Mouse (Mus musculus): ENCODE measurements at regions not wholly inside any gene's neighbourhood (a gene's known extent, or its start where the extent isn't known, plus 50 kb on each side); places are given as distances from the start of the nearest gene placed in this dataset.

GRCm38 (mm10) chr15:74319407-74319806 is 316.7 kb downstream of the Mroh4 start:
- Histone ChIP-seq H3K4me3 (replicated peaks in 1 of 3; ENCODE audit: low read depth in 2 of 3, low read length in 2 of 3, poor library complexity in 1 of 3) (no peak overlapping the region), H3K27me3 (replicated peaks) (no peaks in the 10 kb centered on the region), H3K4me1 (ENCODE audit: control insufficient read depth in 1 of 2, insufficient read depth in 2 of 2) (no peaks in the 10 kb centered on the region), H3K79me2 (replicated peaks; ENCODE audit: control insufficient read depth, extremely low read depth, insufficient read depth, poor library complexity, severe bottlenecking) (no peaks in the 10 kb centered on the region), H3K9me3 (replicated peaks; ENCODE audit: low read length) (peaks cover 96% of the 10 kb centered on the region), H3K36me3 (replicated peaks in 1 of 2; ENCODE audit: control insufficient read depth in 1 of 2, insufficient read depth in 1 of 2, low read length in 1 of 2) (no peaks in the 10 kb centered on the region), H3K9ac (ENCODE audit: insufficient read depth, low read depth) (no peak overlapping the region), H3K4me2 (ENCODE audit: insufficient read depth, low read depth, poor library complexity, severe bottlenecking) (no peak overlapping the region), H3K27ac (ENCODE audit: insufficient read depth, low read depth) (no peak overlapping the region)
- dilution Hi-C loops (cut with MboI; ENCODE audit: extremely low pct_ligation_motif_present, extremely low pct_unique_long_range_greater_than_20kb, low sequenced_read_pairs) (no loop called here), in situ Hi-C loops (cut with MboI; ENCODE audit: low pct_ligation_motif_present, low pct_unique_long_range_greater_than_20kb, low sequenced_read_pairs) (no loop called here)
- no peak for DNase-seq (ENCODE audit: extremely low read depth)
- no peak for TF ChIP-seq ETS1 (conservative IDR thresholded peaks at IDR 0.05; ENCODE audit: low read depth, low read length)
- TF ChIP-seq ZNF384 (IDR thresholded peaks at IDR 0.05; ENCODE audit: low read depth, low read length) = no peak
- no peak for TF ChIP-seq RCOR1 (conservative IDR thresholded peaks at IDR 0.05; ENCODE audit: low read depth, low read length)
- no peak for TF ChIP-seq USF1 (IDR thresholded peaks at IDR 0.05; ENCODE audit: low read depth, low read length)
- no peak for TF ChIP-seq SIN3A (IDR thresholded peaks at IDR 0.05; ENCODE audit: low read length)
- TF ChIP-seq RAD21 (IDR thresholded peaks at IDR 0.05; ENCODE audit: low read depth, low read length) = no peak
- no peak for TF ChIP-seq MAX (IDR thresholded peaks at IDR 0.05; ENCODE audit: low read length)
- TF ChIP-seq TBP (conservative IDR thresholded peaks at IDR 0.05; ENCODE audit: low read depth, low read length) = no peak
- no peak for TF ChIP-seq JUND (conservative IDR thresholded peaks at IDR 0.05; ENCODE audit: low read depth, low read length)
- no peak for TF ChIP-seq HCFC1 (IDR thresholded peaks at IDR 0.05; ENCODE audit: low read depth, low read length)
- no peak for TF ChIP-seq BHLHE40 (IDR thresholded peaks at IDR 0.05; ENCODE audit: low read depth, low read length)
- no peak for TF ChIP-seq MXI1 (IDR thresholded peaks at IDR 0.05; ENCODE audit: low read depth, low read length)
- TF ChIP-seq POLR2AphosphoS2 (IDR thresholded peaks at IDR 0.05; ENCODE audit: low read depth, low read length) = no peak
- TF ChIP-seq E2F4 (IDR thresholded peaks at IDR 0.05; ENCODE audit: insufficient replicate concordance, low read depth, low read length) = no peak

DNA sequence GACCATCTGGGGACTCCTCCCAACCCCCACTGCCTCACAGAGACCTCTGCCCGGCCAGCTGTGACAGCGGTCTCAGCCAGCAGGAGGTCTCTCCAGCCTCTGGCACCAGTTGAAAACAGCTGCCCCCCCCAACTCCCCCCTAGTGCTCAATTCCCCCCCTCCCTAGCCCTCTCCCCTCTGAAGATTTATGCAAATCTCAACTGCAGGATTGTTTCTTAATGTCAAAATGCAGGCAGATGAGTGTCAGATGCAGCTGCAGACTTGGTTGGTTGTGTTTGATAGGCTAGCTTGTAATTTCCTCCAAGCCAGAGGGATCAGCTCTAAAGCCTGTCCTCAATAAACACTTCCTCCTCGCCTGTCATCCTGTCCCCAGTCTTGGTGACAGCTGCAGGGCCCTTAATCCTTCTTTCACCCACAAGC is 317.7 kb downstream of the Mroh4 start:
- Histone ChIP-seq H3K4me3 (replicated peaks in 1 of 3; ENCODE audit: low read depth in 2 of 3, low read length in 2 of 3, poor library complexity in 1 of 3) (no peak overlapping the region), H3K27ac (ENCODE audit: insufficient read depth, low read depth) (no peak overlapping the region), H3K27me3 (replicated peaks) (no peaks in the 10 kb centered on the region), H3K9ac (ENCODE audit: insufficient read depth, low read depth) (no peak overlapping the region), H3K79me2 (replicated peaks; ENCODE audit: control insufficient read depth, extremely low read depth, insufficient read depth, poor library complexity, severe bottlenecking) (no peaks in the 10 kb centered on the region), H3K36me3 (replicated peaks in 1 of 2; ENCODE audit: control insufficient read depth in 1 of 2, insufficient read depth in 1 of 2, low read length in 1 of 2) (no peaks in the 10 kb centered on the region), H3K4me2 (ENCODE audit: insufficient read depth, low read depth, poor library complexity, severe bottlenecking) (no peak overlapping the region), H3K9me3 (replicated peaks; ENCODE audit: low read length) (peaks cover 92% of the 10 kb centered on the region), H3K4me1 (ENCODE audit: control insufficient read depth in 1 of 2, insufficient read depth in 2 of 2) (no peaks in the 10 kb centered on the region)
- dilution Hi-C loops (cut with MboI; ENCODE audit: extremely low pct_ligation_motif_present, extremely low pct_unique_long_range_greater_than_20kb, low sequenced_read_pairs) (no loop called here), in situ Hi-C loops (cut with MboI; ENCODE audit: low pct_ligation_motif_present, low pct_unique_long_range_greater_than_20kb, low sequenced_read_pairs) (no loop called here)
- TF ChIP-seq MAFK (IDR thresholded peaks at IDR 0.05; ENCODE audit: insufficient replicate concordance, low read length) = no peak
- DNase-seq (ENCODE audit: extremely low read depth) = no peak

DNA sequence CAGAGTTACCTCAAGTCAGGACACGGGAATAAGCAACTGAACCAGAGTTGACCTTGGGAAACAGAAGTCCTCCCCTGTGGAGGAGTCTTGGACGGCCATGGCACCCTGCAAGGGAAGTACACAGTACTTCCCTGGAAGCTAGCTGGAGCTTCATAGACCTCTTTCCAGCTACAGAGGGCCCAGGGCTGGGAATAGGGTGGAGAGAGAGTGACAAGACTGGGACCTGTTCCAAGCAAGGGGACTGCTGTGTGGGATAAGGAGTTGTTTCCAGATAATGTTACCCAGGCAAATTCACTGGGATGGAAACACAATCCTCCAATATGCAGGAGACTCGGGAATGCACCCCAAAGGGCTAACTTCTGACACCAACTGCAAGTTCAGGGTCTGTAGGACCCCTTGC is 325.1 kb downstream of the Mroh4 start:
- H3K27me3 ChIP-seq (replicated peaks) = no peaks in the 10 kb centered on the region
- dilution Hi-C loops (cut with MboI; ENCODE audit: extremely low pct_ligation_motif_present, extremely low pct_unique_long_range_greater_than_20kb, low sequenced_read_pairs) = no loop called here
- no peak overlapping the region for H3K9ac ChIP-seq (ENCODE audit: insufficient read depth, low read depth)
- no peaks in the 10 kb centered on the region for H3K79me2 ChIP-seq (replicated peaks; ENCODE audit: control insufficient read depth, extremely low read depth, insufficient read depth, poor library complexity, severe bottlenecking)
- in situ Hi-C loops (cut with MboI; ENCODE audit: low pct_ligation_motif_present, low pct_unique_long_range_greater_than_20kb, low sequenced_read_pairs) = no loop called here
- no peaks in the 10 kb centered on the region for H3K36me3 ChIP-seq (replicated peaks in 1 of 2; ENCODE audit: control insufficient read depth in 1 of 2, insufficient read depth in 1 of 2, low read length in 1 of 2)
- TF ChIP-seq MAZ (IDR thresholded peaks at IDR 0.05; ENCODE audit: low read depth, low read length) (no peak), RCOR1 (conservative IDR thresholded peaks at IDR 0.05; ENCODE audit: low read depth, low read length) (no peak), POLR2A (IDR thresholded peaks at IDR 0.05; ENCODE audit: low read depth, low read length) (no peak)
- H3K27ac ChIP-seq (ENCODE audit: insufficient read depth, low read depth) = no peak overlapping the region
- H3K4me2 ChIP-seq (ENCODE audit: insufficient read depth, low read depth, poor library complexity, severe bottlenecking) = no peak overlapping the region
- no peaks in the 10 kb centered on the region for H3K4me1 ChIP-seq (ENCODE audit: control insufficient read depth in 1 of 2, insufficient read depth in 2 of 2)
- peaks cover 68% of the 10 kb centered on the region for H3K9me3 ChIP-seq (replicated peaks; ENCODE audit: low read length)
- no peak for DNase-seq (ENCODE audit: extremely low read depth)
- H3K4me3 ChIP-seq (replicated peaks in 1 of 3; ENCODE audit: low read depth in 2 of 3, low read length in 2 of 3, poor library complexity in 1 of 3) = no peak overlapping the region
